24 mouse cellular contexts compared by ENCODE assay signal in genomic region chr7:101352404-101352803, GRCm38 (mm10). TPM values are rescaled to one million over a fixed set of nuclear protein-coding genes. Genes with fewer than 3 reads are reported as not detected.
DNase-seq lines count a peak whose midpoint lies in the region; ATAC-seq and TF ChIP-seq lines count a peak whose summit lies in the region.
"Had no signal": no experiment of that assay in that cellular context is flagged by ENCODE, and none has a peak within 500 bp of the region (broad histone marks: within the 10 kb centered on the region; RNA-seq: fewer than 3 reads in every experiment).

No protein-coding gene starts in this region.

- peaks cover 31% of the 10 kb centered on the region for H3K4me1 ChIP-seq in spleen, adult 2 months (ENCODE audit: control insufficient read depth, insufficient read depth, insufficient read length)
- peaks cover 22% of the 10 kb centered on the region for H3K4me1 ChIP-seq in brown adipose tissue, adult 24 weeks (ENCODE audit: control insufficient read depth, insufficient read depth, insufficient read length, low read length)
- peaks cover 49% of the 10 kb centered on the region for H3K4me1 ChIP-seq in hindbrain, embryonic 10.5 days (replicated peaks)
- peaks cover 22% of the 10 kb centered on the region for H3K4me1 ChIP-seq in hindbrain, embryonic 12.5 days

- DNase-seq in spleen, adult 2 months (ENCODE audit: low read depth in 1 of 2, low spot score in 2 of 2): no peak
- DNase-seq in spleen, postnatal 14 days (ENCODE audit: low spot score in 2 of 2): no peak
- DNase-seq in hindbrain, embryonic 10.5 days (ENCODE audit: low spot score): no peak
- no peak for DNase-seq in layer of hippocampus, postnatal 25 days (ENCODE audit: extremely low spot score in 1 of 2, low spot score in 1 of 2)
- DNase-seq: adrenal gland, postnatal 10 days; cerebellum, adult 11-12 months; cerebellum, adult 9-10 months; cerebellum, postnatal 25 days; forebrain, postnatal 0 days; gastrocnemius, postnatal 14 days; heart, postnatal 36 days had no signal

- peak; percentile 33 for ATAC-seq in megakaryocyte, adult 5-6 weeks (ENCODE audit: poor library complexity, severe bottlenecking)
- ATAC-seq in neutrophil, adult 5-6 weeks (ENCODE audit: extremely low read depth, insufficient number of reproducible peaks, low FRiP score, poor library complexity, severe bottlenecking): peak; percentile 25
- no peak for ATAC-seq in hindbrain, embryonic 12.5 days (ENCODE audit: low FRiP score)
- ATAC-seq: CD4-positive, CD25-positive, alpha-beta regulatory T cell, adult 4 months; forebrain, embryonic 13.5 days; forebrain, postnatal 0 days had no signal

- H3K27ac ChIP-seq in spleen, adult 2 months (ENCODE audit: insufficient read depth, low read length): peak overlapping the region; percentile 60
- H3K27ac ChIP-seq in brown adipose tissue, adult 24 weeks (replicated peaks; ENCODE audit: low read depth, low read length): 0 out of 2 replicates have a peak overlapping the region, but pooled peaks have one; percentile 9
- H3K27ac ChIP-seq in hindbrain, embryonic 10.5 days: no peak overlapping the region
- H3K27ac ChIP-seq in hindbrain, embryonic 12.5 days: no peak overlapping the region
- H3K27ac ChIP-seq: embryonic facial prominence, embryonic 10.5 days; forebrain, embryonic 13.5 days; heart, embryonic 13.5 days; hindbrain, embryonic 14.5 days had no signal

- no peaks in the 10 kb centered on the region for H3K9me3 ChIP-seq in hindbrain, embryonic 10.5 days
- no peaks in the 10 kb centered on the region for H3K9me3 ChIP-seq in hindbrain, embryonic 12.5 days (replicated peaks)
- H3K9me3 ChIP-seq: embryonic facial prominence, embryonic 10.5 days; forebrain, embryonic 13.5 days; G1E; heart, embryonic 13.5 days had no signal

- TF ChIP-seq POLR2A in spleen, adult 2 months (IDR thresholded peaks at IDR 0.05; ENCODE audit: low read depth, low read length): no peak

- no peak overlapping the region for H3K9ac ChIP-seq in hindbrain, embryonic 12.5 days
- H3K9ac ChIP-seq: forebrain, embryonic 13.5 days; forebrain, postnatal 0 days; heart, embryonic 13.5 days; hindbrain, embryonic 14.5 days had no signal

- peak overlapping the region; percentile 35; the same call in 1 of the 2 replicates for H3K4me3 ChIP-seq in spleen, adult 2 months (ENCODE audit: extremely low read depth, insufficient read depth, insufficient read length)
- H3K4me3 ChIP-seq in brown adipose tissue, adult 24 weeks (ENCODE audit: insufficient read depth, low read depth, low read length): no peak overlapping the region
- H3K4me3 ChIP-seq in hindbrain, embryonic 10.5 days: no peak overlapping the region
- no peak overlapping the region for H3K4me3 ChIP-seq in hindbrain, embryonic 12.5 days
- H3K4me3 ChIP-seq: embryonic facial prominence, embryonic 10.5 days; forebrain, embryonic 13.5 days; heart, embryonic 13.5 days had no signal

- 7% methylated on average over 4 of the region's 4 CpGs for WGBS in spleen, adult 2 months
- 87% methylated on average over 4 of the region's 4 CpGs for WGBS in hindbrain, embryonic 10.5 days
- 80% methylated on average over 4 of the region's 4 CpGs for WGBS in hindbrain, embryonic 12.5 days

- no peak for TF ChIP-seq CTCF in spleen, adult 2 months (IDR thresholded peaks at IDR 0.05; ENCODE audit: extremely low read depth, insufficient read depth, insufficient read length, insufficient replicate concordance)

- H3K4me2 ChIP-seq in hindbrain, embryonic 12.5 days (replicated peaks): no peak overlapping the region
- H3K4me2 ChIP-seq: forebrain, embryonic 13.5 days; heart, embryonic 13.5 days; hindbrain, embryonic 14.5 days had no signal

- peaks cover 3% of the 10 kb centered on the region; the same call in 1 of the 2 replicates for H3K36me3 ChIP-seq in spleen, adult 2 months (ENCODE audit: control insufficient read depth, insufficient read depth, low read length)
- H3K36me3 ChIP-seq in hindbrain, embryonic 10.5 days: no peaks in the 10 kb centered on the region
- H3K36me3 ChIP-seq in hindbrain, embryonic 12.5 days: no peaks in the 10 kb centered on the region
- H3K36me3 ChIP-seq: embryonic facial prominence, embryonic 10.5 days; heart, embryonic 13.5 days had no signal

- no peaks in the 10 kb centered on the region for H3K27me3 ChIP-seq in spleen, adult 2 months (ENCODE audit: control insufficient read depth, insufficient read depth, low read length)
- H3K27me3 ChIP-seq in hindbrain, embryonic 10.5 days (ENCODE audit: insufficient read depth, poor library complexity, severe bottlenecking): peaks cover 30% of the 10 kb centered on the region
- peaks cover 15% of the 10 kb centered on the region for H3K27me3 ChIP-seq in hindbrain, embryonic 12.5 days

RNA-seq across cellular contexts. Expression of gene Arap1, which starts 4.5 kb away (rescaled TPM):
- polyA plus RNA-seq in spleen, adult 2 months (2012; rRNA removed): 227 and 248 TPM in 2 replicates
- polyA plus RNA-seq in brown adipose tissue, adult 24 weeks (2012; ENCODE audit: insufficient read depth, insufficient read length, missing spikeins): 23.3 and 25.6 TPM in 2 replicates
- total RNA-seq in megakaryocyte, adult 5-6 weeks (2015): 141 and 152 TPM in 2 replicates
- total RNA-seq in megakaryocyte, adult 5-6 weeks (2017): 211 and 245 TPM in 2 replicates
- 331 and 365 TPM in 2 replicates for total RNA-seq in neutrophil, adult 5-6 weeks (2017)
- polyA plus RNA-seq in hindbrain, embryonic 10.5 days (2016; fragmentation: Nextera tagmentation; extraction: Ambion mirVana): 14.7 and 19.2 TPM in 2 replicates
- polyA plus RNA-seq in hindbrain, embryonic 12.5 days (2016; fragmentation: Nextera tagmentation; extraction: Ambion mirVana): 17.2 and 26.9 TPM in 2 replicates
- 10 to 100 TPM; 13.9 to 24.2 TPM for total RNA-seq in layer of hippocampus, postnatal 25 days (2021)

RNA-seq across cellular contexts. Expression of gene Stard10, which starts 35.5 kb away (rescaled TPM):
- polyA plus RNA-seq in spleen, adult 2 months (2012; rRNA removed): 29.3 and 42.0 TPM in 2 replicates
- 36.6 and 41.4 TPM in 2 replicates for polyA plus RNA-seq in brown adipose tissue, adult 24 weeks (2012; ENCODE audit: insufficient read depth, insufficient read length, missing spikeins)
- total RNA-seq in megakaryocyte, adult 5-6 weeks (2015): 22.3 and 23.9 TPM in 2 replicates
- 8.2 and 8.4 TPM in 2 replicates for total RNA-seq in megakaryocyte, adult 5-6 weeks (2017)
- total RNA-seq in neutrophil, adult 5-6 weeks (2017): 14.3 and 27.9 TPM in 2 replicates
- polyA plus RNA-seq in hindbrain, embryonic 10.5 days (2016; fragmentation: Nextera tagmentation; extraction: Ambion mirVana): 9.8 and 10.4 TPM in 2 replicates
- polyA plus RNA-seq in hindbrain, embryonic 12.5 days (2016; fragmentation: Nextera tagmentation; extraction: Ambion mirVana): 10.6 and 11.5 TPM in 2 replicates
- total RNA-seq in layer of hippocampus, postnatal 25 days (2021): 10 to 100 TPM; 22.4 to 23.0 TPM
- total RNA-seq: G1E had no signal

RNA-seq across cellular contexts. Expression of gene Atg16l2, which starts 50.4 kb away (rescaled TPM):
- polyA plus RNA-seq in spleen, adult 2 months (2012; rRNA removed): 62.9 and 86.0 TPM in 2 replicates
- polyA plus RNA-seq in brown adipose tissue, adult 24 weeks (2012; ENCODE audit: insufficient read depth, insufficient read length, missing spikeins): 2.9 and 7.5 TPM in 2 replicates
- total RNA-seq in megakaryocyte, adult 5-6 weeks (2015): 16.2 and 20.2 TPM in 2 replicates
- 9.9 and 15.3 TPM in 2 replicates for total RNA-seq in megakaryocyte, adult 5-6 weeks (2017)
- 96.9 and 109 TPM in 2 replicates for total RNA-seq in neutrophil, adult 5-6 weeks (2017)
- 13.8 and 20.1 TPM in 2 replicates for polyA plus RNA-seq in hindbrain, embryonic 10.5 days (2016; fragmentation: Nextera tagmentation; extraction: Ambion mirVana)
- polyA plus RNA-seq in hindbrain, embryonic 12.5 days (2016; fragmentation: Nextera tagmentation; extraction: Ambion mirVana): 14.7 and 18.3 TPM in 2 replicates
- total RNA-seq in layer of hippocampus, postnatal 25 days (2021): 10 to 100 TPM; 35.1 to 36.6 TPM

RNA-seq across cellular contexts. Expression of gene Gm45837, which starts 58.3 kb away (rescaled TPM):
- polyA plus RNA-seq in spleen, adult 2 months (2012; rRNA removed): 1.1 TPM in 1 of 2 replicates, not detected in the other
- polyA plus RNA-seq in brown adipose tissue, adult 24 weeks (2012; ENCODE audit: insufficient read depth, insufficient read length, missing spikeins): 16.1 TPM in 1 of 2 replicates, not detected in the other
- total RNA-seq in megakaryocyte, adult 5-6 weeks (2015): 10.2 TPM in 1 of 2 replicates, not detected in the other
- total RNA-seq in megakaryocyte, adult 5-6 weeks (2017): 35.6 TPM in 1 of 2 replicates, not detected in the other
- total RNA-seq in neutrophil, adult 5-6 weeks (2017): 7.8 and 27.3 TPM in 2 replicates
- 0.82 and 1.3 TPM in 2 replicates for polyA plus RNA-seq in hindbrain, embryonic 10.5 days (2016; fragmentation: Nextera tagmentation; extraction: Ambion mirVana)
- polyA plus RNA-seq in hindbrain, embryonic 12.5 days (2016; fragmentation: Nextera tagmentation; extraction: Ambion mirVana): not detected in 2 replicates
- total RNA-seq in layer of hippocampus, postnatal 25 days (2021): not detected
- total RNA-seq: forebrain, postnatal 0 days; G1E; gastrocnemius, adult 18-20 months; heart, postnatal 36 days had no signal
- polyA plus RNA-seq: embryonic facial prominence, embryonic 10.5 days; embryonic facial prominence, embryonic 14.5 days; forebrain, embryonic 13.5 days; forebrain, postnatal 0 days; gonadal fat pad, adult 2 months; heart, embryonic 13.5 days; hindbrain, embryonic 14.5 days had no signal

Comparison
In these comparisons a context has a peak if more than half of its experiments do, and no peak if none do; other contexts are left out.
1. H3K27ac ChIP-seq: peak in spleen, adult 2 months (single experiment) and brown adipose tissue, adult 24 weeks (single experiment); none in hindbrain, embryonic 10.5 days (single experiment) and hindbrain, embryonic 12.5 days (single experiment).